Mouse (Mus musculus): ENCODE results near the gene Ptgfrn.

Gene Ptgfrn

DNA sequence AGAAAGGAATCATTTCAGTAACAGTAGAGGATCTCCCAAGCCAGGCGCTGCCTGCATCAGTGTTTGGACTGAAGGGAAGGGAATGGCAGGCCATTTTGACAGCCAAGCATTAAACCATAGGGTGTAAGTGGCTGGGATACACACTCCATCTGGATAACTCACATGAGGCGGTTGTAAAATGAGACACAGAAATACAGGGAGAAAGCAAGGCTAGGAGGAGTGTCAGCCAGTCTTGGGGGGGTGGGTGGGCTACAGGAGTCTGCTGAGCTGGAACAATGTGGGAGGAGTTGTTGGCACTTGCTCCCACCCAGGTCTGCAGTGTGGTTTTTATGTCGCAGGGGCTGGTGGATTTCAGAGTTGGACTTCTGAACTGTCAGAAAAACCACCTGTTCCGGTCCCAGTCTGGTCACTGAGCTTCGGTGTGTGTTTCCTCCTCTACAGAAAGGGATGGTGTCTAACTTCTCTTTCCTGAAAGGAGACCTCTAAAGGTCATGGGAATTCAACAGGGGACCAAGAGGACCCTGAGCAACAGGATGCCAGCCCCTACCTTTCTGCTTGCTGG lies 72.0 kb downstream of the Ptgfrn start:
- no peak for DNase-seq (ENCODE audit: low spot score)

- DNase-seq (ENCODE audit: low spot score), result no peak
Measured at GRCm38 (mm10) chr3:101036001-101036400, 74.1 kb downstream of the Ptgfrn start.

- no peak for DNase-seq (ENCODE audit: low spot score)
Measured at GRCm38 (mm10) chr3:101034509-101034908, 75.6 kb downstream of the Ptgfrn start.

DNA sequence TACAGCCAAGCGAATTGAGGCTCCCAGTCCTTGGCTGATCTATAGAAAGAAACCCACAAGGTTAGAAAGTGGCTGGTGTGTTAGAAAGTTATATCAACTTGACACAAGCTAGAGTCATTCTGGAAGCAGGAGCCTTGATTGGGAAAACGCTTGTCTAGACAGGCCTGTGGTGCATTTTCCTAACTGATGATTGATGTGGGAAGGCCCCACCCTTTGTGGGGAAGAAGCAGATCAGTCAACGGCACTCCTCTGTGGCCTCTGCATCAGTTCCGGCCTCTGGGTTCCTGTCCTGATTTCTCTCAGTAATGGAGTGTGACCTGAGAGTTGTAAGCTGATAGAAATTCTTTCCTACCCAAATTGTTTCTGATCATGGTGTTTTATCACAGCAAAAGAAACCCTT lies 76.4 kb downstream of the Ptgfrn start:
- DNase-seq (ENCODE audit: low spot score), result no peak

GRCm38 (mm10) chr3:101031456-101032142 lies 78.5 kb downstream of the Ptgfrn start:
- no peak for DNase-seq (ENCODE audit: low spot score)

- no peak for DNase-seq (ENCODE audit: low spot score)
Measured at GRCm38 (mm10) chr3:101030630-101031029, 79.4 kb downstream of the Ptgfrn start.

DNA sequence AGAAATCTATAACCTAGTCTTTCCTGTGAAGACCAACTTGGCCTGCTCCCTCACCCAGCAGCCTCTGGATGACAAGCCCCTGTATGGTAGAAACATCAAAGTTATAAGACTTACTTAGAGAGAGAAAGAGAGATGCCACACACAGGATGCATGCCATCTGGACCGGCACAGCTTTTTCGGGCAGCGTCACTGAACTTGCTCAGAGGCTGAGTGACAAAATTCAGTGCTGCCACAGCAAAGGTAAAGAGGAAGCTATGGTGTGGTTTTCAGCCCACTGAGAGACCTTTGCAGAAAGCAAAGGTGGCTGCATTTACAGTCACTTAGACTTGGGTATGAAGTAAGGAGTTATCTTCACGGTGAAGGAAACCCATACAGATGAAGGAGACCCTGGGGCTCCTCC lies 80.7 kb downstream of the Ptgfrn start, which contains the start of gene Cd101:
Gene Cd101, minus strand, starts transcription at position 218 of the 400 bp plus-strand sequence.
- no peak for DNase-seq (ENCODE audit: low spot score)

GRCm38 (mm10) chr3:101026741-101027140 lies 83.3 kb downstream of the Ptgfrn start:
- no peak for DNase-seq (ENCODE audit: low spot score)

- DNase-seq (ENCODE audit: low spot score), result no peak
Measured at GRCm38 (mm10) chr3:101022967-101023366, 87.1 kb downstream of the Ptgfrn start.

DNA sequence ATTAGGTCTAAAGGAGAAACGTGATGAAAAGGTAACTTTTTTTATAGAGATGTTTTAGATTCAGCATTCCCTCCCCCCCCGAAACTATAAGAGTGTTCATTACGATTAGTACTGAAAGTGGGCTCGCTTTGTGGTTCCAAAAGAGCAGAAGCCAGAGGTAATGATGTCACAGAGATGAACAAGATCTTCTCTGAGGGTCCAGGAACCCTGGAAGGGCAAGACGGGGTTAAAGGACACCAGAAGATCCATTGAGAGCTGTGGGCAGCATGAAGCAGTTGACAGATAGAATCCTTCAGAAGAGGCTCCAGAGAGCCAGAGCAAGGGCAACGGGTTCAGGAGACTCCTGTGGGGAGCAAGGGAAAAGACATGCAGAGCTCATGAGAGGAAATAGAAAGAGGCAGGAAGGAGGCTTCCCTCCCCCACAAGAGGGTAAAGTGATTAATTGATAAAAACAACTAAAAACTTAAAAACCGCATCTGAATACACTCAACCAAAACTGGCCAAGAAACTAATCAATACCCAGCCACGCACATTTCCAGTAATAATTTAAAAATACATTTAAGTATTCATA lies 88.5 kb downstream of the Ptgfrn start:
- DNase-seq (ENCODE audit: low spot score), result no peak

GRCm38 (mm10) chr3:101021073-101021472 lies 89.0 kb downstream of the Ptgfrn start:
- DNase-seq (ENCODE audit: low spot score), result no peak

DNA sequence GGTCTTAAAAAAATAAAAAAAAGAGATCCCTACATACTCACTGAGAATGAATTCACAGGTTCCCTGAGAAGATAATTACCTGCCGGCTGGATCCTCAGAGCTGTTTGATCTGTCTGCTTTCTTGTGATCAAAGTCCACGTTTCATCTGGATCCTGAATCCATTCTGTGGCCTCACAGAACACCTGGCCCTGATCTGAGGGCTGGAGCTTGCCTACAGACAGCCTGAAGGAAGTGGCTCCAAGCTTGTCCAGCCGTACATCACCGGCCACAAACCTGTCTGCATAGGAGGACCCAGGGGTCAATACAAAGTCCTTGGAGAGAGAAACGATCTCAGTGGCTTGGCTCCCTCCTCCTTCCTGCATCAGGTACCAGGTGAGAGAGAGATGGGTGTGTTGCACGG lies 91.6 kb downstream of the Ptgfrn start:
- DNase-seq (ENCODE audit: low spot score), result no peak

DNA sequence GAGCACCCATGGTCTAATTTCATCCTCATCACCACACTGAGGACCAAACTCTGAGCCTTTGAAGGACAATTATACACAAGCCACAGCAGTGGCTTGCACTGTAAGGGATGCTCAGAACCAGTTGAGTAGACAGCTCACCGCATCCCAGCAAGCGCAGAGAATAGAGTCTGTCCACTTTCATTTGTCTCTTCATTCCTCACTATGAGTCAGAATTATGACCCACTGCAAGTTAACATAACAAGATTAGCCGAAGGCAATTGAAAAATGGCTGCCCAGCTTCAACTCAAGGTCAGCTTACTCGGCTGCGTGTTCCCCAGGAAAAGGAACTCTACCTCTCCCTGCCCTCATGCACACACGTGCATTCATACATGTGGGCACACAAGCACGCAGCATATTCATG lies 94.0 kb downstream of the Ptgfrn start:
- no peak for DNase-seq (ENCODE audit: low spot score)

- DNase-seq (ENCODE audit: low spot score), result no peak
Measured at GRCm38 (mm10) chr3:101015254-101015653, 94.8 kb downstream of the Ptgfrn start.

DNA sequence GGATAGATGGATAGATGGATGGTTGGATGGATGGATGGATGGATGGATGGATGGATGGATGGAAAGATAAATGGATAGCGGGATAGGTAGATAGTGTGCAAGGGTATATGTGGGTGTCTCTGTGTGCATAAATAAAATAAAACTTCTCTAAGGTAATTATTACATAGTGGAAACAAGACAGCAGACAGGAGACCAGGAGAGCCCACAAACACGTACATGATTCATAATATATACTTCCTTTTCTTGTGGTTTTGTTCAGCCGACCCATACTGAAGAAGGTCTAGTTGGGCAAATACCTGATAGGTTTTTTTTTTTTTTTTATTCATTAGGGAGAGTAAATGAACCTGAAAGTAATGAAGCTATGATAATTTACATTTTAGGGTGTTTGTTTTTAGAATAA lies 96.5 kb downstream of the Ptgfrn start:
- no peak for DNase-seq (ENCODE audit: low spot score)

GRCm38 (mm10) chr3:101013005-101013404 lies 97.1 kb downstream of the Ptgfrn start:
- no peak for DNase-seq (ENCODE audit: low spot score)

DNA sequence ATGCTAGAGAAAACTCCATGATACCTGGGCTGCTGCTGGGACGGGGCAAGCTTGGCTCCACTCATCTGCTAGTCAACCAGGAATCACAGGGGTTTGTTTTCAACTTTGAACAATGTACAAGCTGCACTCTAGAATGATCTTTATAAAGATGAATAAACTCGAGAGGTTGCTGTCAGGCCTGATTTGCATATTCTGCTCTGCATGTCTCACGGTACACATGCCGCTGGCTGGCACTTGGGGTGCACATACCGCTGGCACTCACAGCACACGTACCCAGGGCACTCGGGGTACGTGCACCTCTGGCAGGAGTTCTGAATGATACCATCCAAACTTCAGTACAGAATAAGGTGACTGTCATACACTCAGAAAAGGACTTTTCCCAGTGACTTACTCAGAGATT lies 97.5 kb downstream of the Ptgfrn start:
- no peak for DNase-seq (ENCODE audit: low spot score)

- no peak for DNase-seq (ENCODE audit: low spot score)
Measured at GRCm38 (mm10) chr3:101012131-101012571, 97.9 kb downstream of the Ptgfrn start.

- no peak for DNase-seq (ENCODE audit: low spot score)
Measured at GRCm38 (mm10) chr3:101011203-101011600, 98.9 kb downstream of the Ptgfrn start.

- DNase-seq (ENCODE audit: low spot score), result no peak
Measured at GRCm38 (mm10) chr3:101010589-101011202, 99.4 kb downstream of the Ptgfrn start.

- DNase-seq (ENCODE audit: low spot score), result no peak
Measured at GRCm38 (mm10) chr3:101007112-101007782, 102.8 kb downstream of the Ptgfrn start.

- no peak for DNase-seq (ENCODE audit: low spot score)
Measured at GRCm38 (mm10) chr3:101005392-101005791, 104.7 kb downstream of the Ptgfrn start.
